Comparison of ENCODE assay signal across 18 mouse cellular contexts in genomic region chr16:10330586-10331495, GRCm38 (mm10). TPM values are rescaled to one million over a fixed set of nuclear protein-coding genes. Genes with fewer than 3 reads are reported as not detected.
DNase-seq lines count a peak whose midpoint lies in the region; ATAC-seq and TF ChIP-seq lines count a peak whose summit lies in the region.
"Had no signal": no experiment of that assay in that cellular context is flagged by ENCODE, and none has a peak within 500 bp of the region (broad histone marks: within the 10 kb centered on the region; RNA-seq: fewer than 3 reads in every experiment).

No protein-coding gene starts in this region.

- no peak for TF ChIP-seq CTCF in lung, embryonic 14.5 days (IDR thresholded peaks at IDR 0.05; ENCODE audit: low read depth)
- no peak for TF ChIP-seq CTCF in lung, adult 2 months (IDR thresholded peaks at IDR 0.05; ENCODE audit: insufficient read depth, low read length)

- H3K9me3 ChIP-seq in lung, embryonic 14.5 days (ENCODE audit: low read depth, low read length), result no peaks in the 10 kb centered on the region
- H3K9me3 ChIP-seq: embryonic facial prominence, embryonic 13.5 days; hindbrain, embryonic 13.5 days; megakaryocyte, embryonic 14.5 days; neural tube, embryonic 15.5 days had no signal

- DNase-seq in lung, embryonic 14.5 days, result peak; percentile 28
- DNase-seq in lung, adult 2 months, result no peak
- DNase-seq in adipocyte (ENCODE audit: low spot score), result peak; percentile 24
- DNase-seq in lung, postnatal 36 days, result peak; percentile 74
- peak; percentile 78 to 81 for DNase-seq in urinary bladder, postnatal 36 days (ENCODE audit: low spot score in 2 of 2)
- DNase-seq in left cerebral cortex, postnatal 14 days (ENCODE audit: low spot score in 2 of 2), result no peak
- no peak for DNase-seq in spleen, postnatal 4 days (ENCODE audit: low spot score in 2 of 2)
- DNase-seq: adrenal gland, adult 8-10 months; cerebellum, postnatal 25 days; heart, adult 18-20 months; left cerebral cortex, postnatal 4 days; right cerebral cortex, adult 18-20 months; thymus, postnatal 36 days had no signal

- no peak for TF ChIP-seq POLR2A in lung, adult 2 months (IDR thresholded peaks at IDR 0.05; ENCODE audit: borderline replicate concordance, extremely low read depth, low read depth, low read length)

- H3K27ac ChIP-seq in lung, embryonic 14.5 days (ENCODE audit: low read depth), result no peak overlapping the region
- H3K27ac ChIP-seq: embryonic facial prominence, embryonic 13.5 days; hindbrain, embryonic 13.5 days; liver, embryonic 14.5 days; neural tube, embryonic 15.5 days had no signal

- ATAC-seq in lung, embryonic 14.5 days (ENCODE audit: insufficient read depth), result no peak

- WGBS in lung, embryonic 14.5 days, result 59% methylated on average over 12 of the region's 12 CpGs
- 63% methylated on average over 12 of the region's 12 CpGs for WGBS in lung, adult 2 months

- H3K4me1 ChIP-seq in lung, embryonic 14.5 days (ENCODE audit: insufficient read depth), result no peaks in the 10 kb centered on the region
- peaks cover 12% of the 10 kb centered on the region for H3K4me1 ChIP-seq in lung, adult 2 months (ENCODE audit: control insufficient read depth, insufficient read depth, low read length)
- H3K4me1 ChIP-seq: embryonic facial prominence, embryonic 13.5 days; hindbrain, embryonic 13.5 days; megakaryocyte, embryonic 14.5 days; neural tube, embryonic 15.5 days had no signal

- intact Hi-C loops in left cerebral cortex, postnatal 14 days (cut with DNase I), result no loop called here

- no peak overlapping the region for H3K4me3 ChIP-seq in lung, embryonic 14.5 days (ENCODE audit: low read depth, low read length)
- no peak overlapping the region for H3K4me3 ChIP-seq in lung, adult 2 months (replicated peaks; ENCODE audit: extremely low read depth, low read depth, low read length)
- H3K4me3 ChIP-seq: embryonic facial prominence, embryonic 13.5 days; hindbrain, embryonic 13.5 days; megakaryocyte, embryonic 14.5 days; neural tube, embryonic 15.5 days had no signal

- H3K36me3 ChIP-seq in lung, embryonic 14.5 days (ENCODE audit: insufficient read depth), result no peaks in the 10 kb centered on the region
- H3K36me3 ChIP-seq: embryonic facial prominence, embryonic 13.5 days; hindbrain, embryonic 13.5 days; neural tube, embryonic 15.5 days had no signal

- H3K9ac ChIP-seq in lung, embryonic 14.5 days, result no peak overlapping the region
- H3K9ac ChIP-seq: embryonic facial prominence, embryonic 13.5 days; hindbrain, embryonic 13.5 days; liver, embryonic 14.5 days; neural tube, embryonic 15.5 days had no signal

- no peaks in the 10 kb centered on the region for H3K27me3 ChIP-seq in lung, embryonic 14.5 days (ENCODE audit: insufficient read depth, low read length)
- H3K27me3 ChIP-seq: embryonic facial prominence, embryonic 13.5 days; hindbrain, embryonic 13.5 days; neural tube, embryonic 15.5 days had no signal

- no peak overlapping the region for H3K4me2 ChIP-seq in lung, embryonic 14.5 days
- H3K4me2 ChIP-seq: embryonic facial prominence, embryonic 13.5 days; hindbrain, embryonic 13.5 days; neural tube, embryonic 15.5 days had no signal

RNA-seq across cellular contexts. Expression of gene Emp2, which starts 17.1 kb away (rescaled TPM):
- 38.3 and 44.6 TPM in 2 replicates for polyA plus RNA-seq in lung, embryonic 14.5 days (2014; fragmentation: Nextera tagmentation; extraction: Ambion mirVana)
- 763 and 1,000 TPM in 2 replicates for polyA plus RNA-seq in lung, adult 2 months (2012; rRNA removed)
- total RNA-seq in left cerebral cortex, postnatal 14 days (2021), result 10 to 100 TPM; 19.8 to 22.7 TPM

Comparison
In these comparisons a context has a peak if more than half of its experiments do, and no peak if none do; other contexts are left out.
1. DNase-seq: peak in lung, embryonic 14.5 days (single experiment), adipocyte (single experiment), lung, postnatal 36 days (single experiment) and urinary bladder, postnatal 36 days (2 of 2); none in lung, adult 2 months (single experiment), left cerebral cortex, postnatal 14 days (0 of 2) and spleen, postnatal 4 days (0 of 2).
2. RNA of gene Emp2, which starts 17.1 kb away (polyA plus RNA-seq): 763 to 1,000 TPM in lung, adult 2 months; 38.3 to 44.6 TPM in lung, embryonic 14.5 days; every median in the first group is over 10 times any median in the second.